Mouse (Mus musculus) heart, embryonic 11.5 days (tissue): ENCODE data around the gene Yjefn3. TPM values are rescaled to one million over a fixed set of nuclear protein-coding genes. Genes with fewer than 3 reads are reported as not detected.

Experiments used
- ATAC-seq: fragments of 200-750 bp; cut with Nextera tagmentation; replicated peaks from 2 replicates; pipeline ENCODE4 v1.8.0; 2017; ENCODE audit warnings: moderate library complexity; ENCODE audit not compliant: insufficient number of reproducible peaks, low FRiP score, low TSS enrichment
- H3K27ac ChIP-seq: fragments of 300-500 bp; sonication (generic); 2 replicates; pipeline ENCODE4 v1.5.1; 2014; ENCODE audit warnings: mild to moderate bottlenecking, low read depth, low read length
- H3K27me3 ChIP-seq: fragments of 300-500 bp; sonication (generic); 2 replicates; pipeline ENCODE4 v1.6.1; 2014; ENCODE audit warnings: mild to moderate bottlenecking, low read length, mixed read lengths; ENCODE audit not compliant: control insufficient read depth, insufficient read depth
- H3K36me3 ChIP-seq: fragments of 300-500 bp; sonication (generic); 2 replicates; pipeline ENCODE4 v1.6.1; 2014; ENCODE audit warnings: mild to moderate bottlenecking, low read length, moderate library complexity, mixed read lengths; ENCODE audit not compliant: control insufficient read depth, insufficient read depth
- H3K4me1 ChIP-seq: fragments of 300-500 bp; sonication (generic); 2 replicates; pipeline ENCODE4 v1.6.1; 2014; ENCODE audit warnings: low read length; ENCODE audit not compliant: control insufficient read depth, insufficient read depth
- H3K4me2 ChIP-seq: fragments of 300-500 bp; sonication (generic); 2 replicates; pipeline ENCODE4 v1.6.1; 2014; ENCODE audit warnings: mild to moderate bottlenecking, moderate library complexity
- H3K4me3 ChIP-seq: fragments of 300-500 bp; sonication (generic); 2 replicates; pipeline ENCODE4 v1.5.1; 2014; ENCODE audit warnings: low read depth, low read length
- H3K9ac ChIP-seq: fragments of 300-500 bp; sonication (generic); 2 replicates; pipeline ENCODE4 v1.6.1; 2014; ENCODE audit warnings: mild to moderate bottlenecking, low read depth, low read length, moderate library complexity
- H3K9me3 ChIP-seq: fragments of 300-500 bp; sonication (generic); replicated peaks from 2 replicates; pipeline ENCODE4 v1.6.1; 2016; ENCODE audit warnings: low read length; ENCODE audit not compliant: control insufficient read depth
- WGBS: fragments of 180-500 bp; shearing (Covaris S2); extraction: QIAGEN DNeasy Blood & Tissue Kit; methylation state at CpG from one replicate; pipeline ENCODE4 v1.1.7; 2014; ENCODE audit not compliant: insufficient replicate concordance; 5-methylcytosine and 5-hydroxymethylcytosine counted together
- polyA plus RNA-seq: library from polyadenylated mRNA; unstranded; fragments of >200 nt; fragmentation: Nextera tagmentation; extraction: Ambion mirVana; gene quantifications from 2 replicates; pipeline ENCODE4 v1.2.1, GENCODE M21; 2014

Gene Yjefn3
- polyA plus RNA-seq, 1 experiment from 2014 or later, result 5.5 TPM

- peak overlapping the region; percentile 89 for H3K9ac ChIP-seq
- peaks cover 40% of the 10 kb centered on the region for H3K4me1 ChIP-seq
- no peaks in the 10 kb centered on the region for H3K36me3 ChIP-seq
- H3K4me3 ChIP-seq, result peak overlapping the region; percentile 74
- H3K27me3 ChIP-seq, result no peaks in the 10 kb centered on the region
- ATAC-seq, result peak; percentile 56
- peak overlapping the region; percentile 89 for H3K4me2 ChIP-seq
- H3K27ac ChIP-seq, result peak overlapping the region; percentile 91
- H3K9me3 ChIP-seq, result no peaks in the 10 kb centered on the region
- WGBS, result 2% methylated on average over 41 of the region's 41 CpGs
Observed at GRCm38 (mm10) chr8:69901484-69902162, 889 bp downstream of the Yjefn3 start.

- H3K9ac ChIP-seq, result peak overlapping the region; percentile 89
- WGBS, result 15% methylated on average over 12 of the region's 12 CpGs
- H3K4me2 ChIP-seq, result peak overlapping the region; percentile 89
- no peaks in the 10 kb centered on the region for H3K36me3 ChIP-seq
- H3K27me3 ChIP-seq, result no peaks in the 10 kb centered on the region
- H3K4me1 ChIP-seq, result peaks cover 41% of the 10 kb centered on the region
- ATAC-seq, result no peak
- H3K27ac ChIP-seq, result peak overlapping the region; percentile 91
- no peaks in the 10 kb centered on the region for H3K9me3 ChIP-seq
- H3K4me3 ChIP-seq, result peak overlapping the region; percentile 74
Observed at GRCm38 (mm10) chr8:69900895-69901451, 1.5 kb downstream of the Yjefn3 start.

GRCm38 (mm10) chr8:69899876-69900275 lies 2.6 kb downstream of the Yjefn3 start:
- 85% methylated on average over 2 of the region's 2 CpGs for WGBS
- Histone ChIP-seq H3K4me1 (peaks cover 49% of the 10 kb centered on the region), H3K36me3 (no peaks in the 10 kb centered on the region), H3K9ac (no peak overlapping the region), H3K9me3 (no peaks in the 10 kb centered on the region), H3K4me3 (peak overlapping the region; percentile 74; the same call in 1 of the 2 replicates), H3K27ac (no peak overlapping the region), H3K27me3 (no peaks in the 10 kb centered on the region), H3K4me2 (peak overlapping the region; percentile 89)
- no peak for ATAC-seq

GRCm38 (mm10) chr8:69897857-69898256 lies 4.7 kb downstream of the Yjefn3 start:
- H3K4me2 ChIP-seq, result no peak overlapping the region
- H3K27me3 ChIP-seq, result no peaks in the 10 kb centered on the region
- H3K36me3 ChIP-seq, result peaks cover 7% of the 10 kb centered on the region
- no peaks in the 10 kb centered on the region for H3K9me3 ChIP-seq
- ATAC-seq, result no peak
- no peak overlapping the region for H3K27ac ChIP-seq
- no peak overlapping the region for H3K9ac ChIP-seq
- H3K4me1 ChIP-seq, result peaks cover 44% of the 10 kb centered on the region
- H3K4me3 ChIP-seq, result no peak overlapping the region
- 85% methylated on average over 6 of the region's 6 CpGs for WGBS

- Histone ChIP-seq H3K9me3 (no peaks in the 10 kb centered on the region), H3K27ac (no peak overlapping the region), H3K4me3 (no peak overlapping the region), H3K36me3 (peaks cover 7% of the 10 kb centered on the region), H3K27me3 (peaks cover 2% of the 10 kb centered on the region; the same call in 1 of the 2 replicates), H3K9ac (0 out of 2 replicates have a peak overlapping the region, but pooled peaks have one; percentile 28), H3K4me1 (peaks cover 37% of the 10 kb centered on the region), H3K4me2 (no peak overlapping the region)
- ATAC-seq, result no peak
- WGBS, result 60% methylated on average over 4 of the region's 4 CpGs
Observed at GRCm38 (mm10) chr8:69895772-69896451, 6.6 kb downstream of the Yjefn3 start.

- Histone ChIP-seq H3K4me1 (peaks cover 27% of the 10 kb centered on the region), H3K27ac (no peak overlapping the region), H3K36me3 (peaks cover 7% of the 10 kb centered on the region), H3K9ac (no peak overlapping the region), H3K27me3 (peaks cover 12% of the 10 kb centered on the region), H3K4me2 (no peak overlapping the region), H3K9me3 (no peaks in the 10 kb centered on the region), H3K4me3 (no peak overlapping the region)
- ATAC-seq, result no peak
- 64% methylated on average over 6 of the region's 6 CpGs for WGBS
Observed at GRCm38 (mm10) chr8:69894836-69895332, 7.6 kb downstream of the Yjefn3 start.

- Histone ChIP-seq H3K36me3 (peaks cover 7% of the 10 kb centered on the region), H3K9ac (no peak overlapping the region), H3K27ac (no peak overlapping the region), H3K4me1 (peaks cover 32% of the 10 kb centered on the region), H3K9me3 (no peaks in the 10 kb centered on the region), H3K4me2 (no peak overlapping the region), H3K4me3 (no peak overlapping the region), H3K27me3 (peaks cover 22% of the 10 kb centered on the region)
- no peak for ATAC-seq
- WGBS, result 52% methylated on average over 17 of the region's 17 CpGs
Observed at GRCm38 (mm10) chr8:69893863-69894262, 8.6 kb downstream of the Yjefn3 start.

- WGBS, result 37% methylated on average over 19 of the region's 19 CpGs
Observed at GRCm38 (mm10) chr8:69890813-69891241, 11.7 kb downstream of the Yjefn3 start.

More at GRCm38 (mm10) chr8:69890813-69891241, 11.7 kb downstream of the Yjefn3 start:
- Histone ChIP-seq H3K27ac (no peak overlapping the region), H3K9me3 (no peaks in the 10 kb centered on the region), H3K4me3 (no peak overlapping the region), H3K4me2 (peak overlapping the region; percentile 11; the same call in 1 of the 2 replicates), H3K4me1 (peaks cover 36% of the 10 kb centered on the region), H3K27me3 (peaks cover 53% of the 10 kb centered on the region), H3K9ac (no peak overlapping the region), H3K36me3 (peaks cover 7% of the 10 kb centered on the region)
- no peak for ATAC-seq
